Mouse (Mus musculus): ENCODE measurements around the gene Rps15.
A peak's percentile ranks its signal among the peaks of the same experiment; 100 is the strongest.

Gene Rps15

DNA sequence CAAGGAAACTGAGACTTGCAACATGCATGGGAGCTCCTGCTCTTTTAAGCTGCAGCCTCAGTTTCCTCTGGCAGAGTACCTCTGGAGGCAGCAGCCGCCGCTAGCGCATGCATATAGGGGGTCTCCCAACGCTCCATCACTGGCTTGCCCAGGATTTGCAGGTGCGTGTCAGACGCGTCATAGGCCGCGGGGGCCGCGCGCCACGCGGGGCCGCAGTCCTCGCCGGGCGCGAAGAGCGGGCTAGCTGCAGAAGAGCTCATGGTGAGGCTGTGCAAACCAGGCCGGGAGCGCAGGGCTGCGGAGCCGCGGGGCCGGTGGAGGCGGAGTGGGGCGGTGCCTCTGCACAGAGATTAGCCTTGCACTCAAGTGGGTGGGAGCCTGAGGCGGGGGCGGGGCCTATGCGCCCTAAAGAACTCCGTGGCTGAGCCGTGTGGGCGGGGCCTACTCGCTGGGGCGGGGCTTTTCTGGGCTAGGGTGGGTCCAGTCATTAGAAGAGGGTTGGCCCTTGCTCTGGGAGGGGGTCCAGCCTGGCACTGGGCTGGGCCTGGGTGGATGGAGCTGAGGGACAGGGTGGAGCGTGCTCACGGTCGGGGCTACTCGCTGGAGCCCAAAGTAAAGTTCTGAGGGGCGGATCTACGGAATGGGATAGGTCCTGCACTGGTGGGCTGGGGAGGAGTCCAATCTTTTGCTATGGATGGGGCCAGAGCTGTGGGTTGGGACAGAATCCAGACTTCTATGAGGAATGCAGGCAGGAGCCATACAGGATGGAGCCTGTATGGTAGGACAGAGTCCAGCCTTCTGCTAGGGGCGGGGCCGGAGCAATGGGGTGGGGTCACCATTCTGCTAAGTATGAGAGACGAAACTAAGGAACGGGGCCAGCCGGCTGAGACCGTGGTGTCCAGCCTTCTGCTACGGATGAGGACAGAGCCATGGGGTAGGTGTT lies 31.3 kb upstream of the Rps15 start, which contains the start of the genes Gamt and Dazap1:
TSS of gene Gamt (minus strand) at position 371 of the 943 bp plus-strand sequence.
TSS of gene Dazap1 (plus strand) at position 845 of the 943 bp plus-strand sequence.
- peak; percentile 93 to 98 for DNase-seq

DNA sequence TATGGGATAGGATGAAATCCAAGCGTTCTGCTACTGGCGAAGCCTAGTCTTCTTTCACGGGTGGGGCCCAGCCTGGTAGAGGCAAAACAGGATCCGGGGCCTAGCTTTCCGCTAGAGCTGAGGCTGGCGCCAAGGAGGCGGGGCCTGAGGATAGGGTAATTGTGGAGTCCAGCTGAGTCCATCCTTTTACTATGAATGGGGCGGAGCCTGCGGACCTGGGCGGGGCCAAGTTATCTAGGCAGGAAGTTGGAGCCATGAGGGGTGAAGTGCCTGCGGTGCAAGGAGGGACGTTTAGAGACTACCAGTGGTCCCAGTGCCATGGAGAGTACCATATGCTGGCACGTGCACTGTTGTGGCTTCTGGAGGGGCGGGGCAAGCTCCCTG lies 30.7 kb upstream of the Rps15 start:
- peak; percentile 90 to 96 for DNase-seq

DNA sequence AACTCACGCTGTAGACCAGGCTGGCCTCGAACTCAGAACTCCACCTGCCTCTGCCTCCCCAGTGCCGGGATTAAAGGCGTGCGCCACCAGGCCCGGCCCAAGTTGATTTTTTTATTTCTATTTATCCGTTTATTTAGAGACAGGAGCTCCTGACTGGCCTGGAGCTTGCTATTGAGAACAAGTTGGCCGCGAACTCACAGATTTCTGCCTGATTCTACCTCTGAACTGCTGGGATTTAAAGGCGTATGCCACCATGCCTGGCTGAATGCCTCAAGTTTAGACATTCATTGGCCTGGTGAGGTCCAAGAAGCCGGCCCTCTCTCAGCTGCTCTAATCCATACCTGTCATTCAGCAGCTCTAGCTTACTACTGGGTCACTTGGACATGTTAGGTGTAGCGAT lies 30.1 kb upstream of the Rps15 start:
- DNase-seq, result no peak

- no peak for DNase-seq
Observed at GRCm38 (mm10) chr10:80262776-80263365, 29.4 kb upstream of the Rps15 start.

DNA sequence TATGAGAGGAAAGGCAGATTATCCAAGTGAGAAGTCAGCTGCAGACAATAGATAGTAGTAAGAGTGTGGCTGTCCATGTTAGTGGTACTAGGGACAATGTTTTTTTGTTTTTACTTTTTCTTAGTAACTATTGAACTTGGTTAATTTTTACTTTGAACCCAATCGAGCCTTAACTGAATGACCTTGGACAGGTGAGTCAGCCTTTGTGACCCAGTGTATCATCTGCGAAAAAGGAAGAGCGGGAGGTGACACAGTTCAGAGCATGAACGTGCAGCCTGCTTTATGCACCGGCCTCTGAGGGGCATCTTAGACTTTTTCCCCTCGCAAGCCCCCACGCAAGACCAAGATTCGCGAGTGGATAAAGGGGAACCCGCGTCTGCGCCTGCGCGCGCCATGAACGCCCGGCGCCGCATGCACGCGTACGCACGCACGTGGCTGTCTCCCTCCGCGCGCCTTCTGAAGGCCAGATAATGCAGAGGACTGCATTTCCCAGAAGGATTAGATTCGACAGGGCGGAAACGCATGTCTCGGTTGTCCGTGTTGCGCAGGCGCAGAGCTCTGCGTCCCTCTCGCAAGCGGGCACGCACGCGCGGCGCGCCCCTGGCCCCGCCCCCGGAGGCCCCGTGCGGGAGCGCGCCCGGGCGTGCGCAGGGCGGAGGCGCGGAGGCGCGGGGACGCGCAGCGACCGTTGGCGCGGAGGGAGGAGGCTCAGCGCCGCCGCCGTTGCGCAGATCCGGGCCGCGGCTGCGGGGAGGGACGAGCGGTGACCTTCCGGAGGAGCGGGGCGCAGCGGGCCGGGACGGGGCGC lies 27.7 kb upstream of the Rps15 start:
- peak; percentile 98 for DNase-seq

- no peak for DNase-seq
Observed at GRCm38 (mm10) chr10:80265149-80265486, 27.1 kb upstream of the Rps15 start.

GRCm38 (mm10) chr10:80270099-80270498 lies 22.2 kb upstream of the Rps15 start:
- DNase-seq, result no peak

- no peak for DNase-seq
Observed at GRCm38 (mm10) chr10:80270734-80271181, 21.5 kb upstream of the Rps15 start.

DNA sequence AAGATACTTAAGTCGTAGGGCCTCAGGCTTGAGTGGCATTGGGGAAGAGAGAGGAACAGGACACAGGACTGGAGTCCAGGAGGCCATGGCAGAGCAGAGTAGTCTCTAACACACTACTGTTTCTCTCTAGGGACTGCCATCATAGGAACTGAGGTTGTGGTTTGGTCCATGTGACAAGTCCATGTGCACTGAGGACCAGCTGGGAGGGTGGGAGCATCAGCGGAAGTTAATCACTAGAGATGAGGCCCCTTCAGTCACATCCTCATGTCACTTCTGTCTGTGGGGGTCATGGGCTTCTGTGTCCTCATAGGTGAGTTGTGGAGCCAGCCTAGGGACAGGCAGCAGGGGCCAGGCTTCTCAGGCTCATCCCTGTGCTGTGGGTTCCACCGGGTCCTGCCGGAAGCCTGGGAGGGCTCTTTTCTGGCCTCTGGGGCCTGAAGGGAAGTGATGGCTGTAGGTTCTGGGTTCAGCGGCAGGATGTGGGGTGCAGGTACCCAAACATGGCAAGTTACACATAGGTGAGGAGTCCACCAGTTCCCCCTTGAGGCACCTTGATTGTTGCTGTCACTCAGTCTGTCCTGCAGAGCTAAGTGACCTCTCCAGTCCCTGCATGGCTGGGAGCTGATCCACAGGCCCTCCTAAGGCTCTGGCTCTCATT lies 20.9 kb upstream of the Rps15 start:
- DNase-seq, result no peak

GRCm38 (mm10) chr10:80271870-80272585 lies 20.2 kb upstream of the Rps15 start:
- no peak for DNase-seq

GRCm38 (mm10) chr10:80273847-80274246 lies 18.4 kb upstream of the Rps15 start:
- no peak for DNase-seq

GRCm38 (mm10) chr10:80276238-80276637 lies 16.0 kb upstream of the Rps15 start:
- DNase-seq, result no peak

DNA sequence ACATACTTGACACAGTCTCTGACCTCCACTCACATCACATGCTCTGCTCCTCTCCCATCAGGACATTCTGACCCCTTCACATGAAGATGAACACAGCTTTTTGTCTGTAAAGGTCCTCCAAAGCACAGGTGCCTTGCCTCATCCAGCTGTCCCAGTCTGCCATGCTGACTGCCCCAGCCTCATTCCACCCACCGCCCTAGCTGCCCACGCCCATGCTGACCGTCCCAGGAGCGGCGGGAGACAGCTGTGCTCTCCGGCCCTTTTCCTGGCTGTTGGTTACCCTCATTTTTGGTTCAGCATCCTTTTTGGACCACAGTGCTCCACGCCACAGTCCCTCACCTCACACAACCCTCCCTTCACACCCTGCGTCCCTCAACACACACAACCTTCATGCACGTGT lies 13.9 kb upstream of the Rps15 start:
- DNase-seq, result no peak

GRCm38 (mm10) chr10:80279273-80279672 lies 13.0 kb upstream of the Rps15 start:
- no peak for DNase-seq

GRCm38 (mm10) chr10:80281304-80281703 lies 10.9 kb upstream of the Rps15 start:
- DNase-seq, result no peak

- no peak for DNase-seq
Observed at GRCm38 (mm10) chr10:80281921-80282371, 10.3 kb upstream of the Rps15 start.

GRCm38 (mm10) chr10:80282481-80283441 lies 9.5 kb upstream of the Rps15 start:
- DNase-seq, result no peak

DNA sequence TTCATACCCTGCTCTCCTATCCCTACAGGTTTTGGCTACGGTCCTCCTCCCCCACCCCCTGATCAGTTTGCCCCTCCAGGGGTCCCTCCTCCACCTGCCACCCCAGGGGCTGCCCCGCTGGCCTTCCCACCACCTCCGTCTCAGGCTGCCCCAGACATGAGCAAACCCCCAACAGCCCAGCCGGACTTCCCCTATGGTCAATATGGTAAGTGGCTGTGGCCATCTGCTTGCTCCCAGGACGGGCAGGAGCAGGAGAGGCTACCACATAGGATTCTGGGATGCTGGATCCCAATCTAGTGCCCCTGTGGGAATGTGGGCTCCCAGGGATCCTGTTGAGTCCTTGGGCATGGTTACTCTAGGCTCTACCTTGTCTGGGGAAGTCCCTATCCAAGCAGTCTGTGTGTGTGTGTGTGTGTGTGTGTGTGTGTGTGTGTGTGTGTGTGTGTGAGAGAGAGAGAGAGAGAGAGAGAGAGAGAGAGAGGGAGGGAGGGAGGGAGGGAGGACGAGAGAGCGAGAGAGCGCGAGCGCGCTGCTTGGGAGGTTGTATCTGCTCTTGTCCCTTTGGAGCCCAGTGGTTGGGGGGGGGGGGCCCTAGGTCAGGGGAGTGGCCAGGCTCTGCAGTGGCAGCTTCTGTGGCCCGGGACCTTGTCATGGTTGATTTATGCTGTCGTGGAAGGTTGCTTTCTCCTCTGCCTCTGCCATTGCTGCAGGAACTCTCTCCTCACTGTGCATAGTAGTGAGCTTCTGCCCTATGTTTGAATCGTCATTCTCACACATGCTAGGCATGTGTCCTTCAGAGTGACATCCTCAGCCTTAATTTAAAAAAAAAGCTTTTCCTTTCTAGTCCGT lies 6.8 kb upstream of the Rps15 start:
- DNase-seq, result no peak

DNA sequence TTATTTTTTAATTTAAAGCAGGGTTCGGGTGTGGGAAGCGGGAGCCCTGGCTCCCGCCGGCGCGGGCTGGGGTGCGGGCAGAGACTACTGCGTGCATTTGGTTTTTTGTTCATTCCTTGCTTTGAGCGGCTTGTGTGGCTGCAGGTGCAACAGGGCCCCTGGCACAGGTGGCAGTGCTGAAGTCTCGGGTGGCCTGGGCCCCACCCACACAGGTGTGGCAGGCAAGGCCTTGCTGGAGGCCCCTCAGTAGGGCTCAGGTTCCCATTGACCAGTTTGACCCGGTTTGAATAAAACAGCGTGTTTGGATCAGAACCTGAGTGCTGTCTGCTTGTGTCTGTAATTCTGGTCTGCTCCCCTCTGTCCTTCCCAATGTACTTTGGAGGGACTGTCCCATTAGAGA lies 4.2 kb upstream of the Rps15 start:
- no peak for DNase-seq

- DNase-seq, result no peak
Observed at GRCm38 (mm10) chr10:80288657-80289056, 3.6 kb upstream of the Rps15 start.
